Mouse (Mus musculus) megakaryocyte, embryonic 14.5 days (primary cell): ENCODE data around the gene Otud4.

Source experiments
- FLI1 ChIP-seq: IDR thresholded peaks from 2 replicates; pipeline ENCODE4 v1.6.1; 2012; ENCODE audit warnings: low read length, inconsistent platforms, mixed read lengths
- GATA1 ChIP-seq: IDR thresholded peaks from 3 replicates; pipeline ENCODE4 v1.6.1; 2012; ENCODE audit warnings: mixed read lengths, low read length, inconsistent platforms, borderline replicate concordance

GRCm38 (mm10) chr8:79623351-79623750 lies 16.1 kb upstream of the Otud4 start:
- no peak for TF ChIP-seq GATA1
- no peak for TF ChIP-seq FLI1
